Mouse (Mus musculus) left cerebral cortex, postnatal 36 days (tissue): ENCODE data around the gene Mccc1. TPM values are rescaled to one million over a fixed set of nuclear protein-coding genes. Genes with fewer than 3 reads are reported as not detected.

ENCODE experiments used
- DNase-seq, 2 experiments: peaks; one replicate each; pipeline ENCODE4 v3.0.0; 2021 to 2022; ENCODE audit warnings: low spot score in 2 of 2, mixed read lengths in 1 of 2
- intact Hi-C: fragments of 180-260 bp; cut with DNase I; formaldehyde crosslinking; loops from one replicate; pipeline ENCODE4 v1.15.1; 2025
- total RNA-seq, 2 experiments: library from RNA; stranded (reverse); gene quantifications; 2 replicates each; pipeline ENCODE4 v1.2.3; 2021

Gene Mccc1
- total RNA-seq, 2 experiments from 2014 or later, result 26.8 to 46.7 TPM

GRCm38 (mm10) chr3:35929406-35929805, 71.1 kb downstream of the Mccc1 start:
- intact Hi-C loops, result no loop called here
- DNase-seq, result no peak

DNA sequence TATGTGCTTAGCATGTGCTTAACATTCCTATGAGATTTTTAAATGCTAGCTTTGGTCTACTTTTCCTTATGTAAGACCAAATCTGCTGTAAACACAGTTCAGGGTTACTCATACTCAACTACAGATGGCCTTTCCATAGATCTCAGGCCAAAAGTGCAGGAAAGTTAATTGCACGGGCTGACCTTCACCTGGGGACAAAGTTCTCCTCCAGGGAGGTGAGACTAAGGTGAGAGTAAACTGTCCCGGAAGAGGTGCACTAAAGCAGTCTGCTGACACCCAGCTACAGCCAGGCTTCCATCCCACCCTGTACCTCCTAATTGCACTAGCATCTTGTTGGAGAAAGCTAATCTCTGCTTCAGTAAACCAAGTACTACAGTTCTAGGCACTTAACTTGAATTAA, 74.6 kb downstream of the Mccc1 start:
- intact Hi-C loops, result no loop called here
- no peak for DNase-seq

GRCm38 (mm10) chr3:35924007-35924406, 76.5 kb downstream of the Mccc1 start:
- DNase-seq, result no peak
- intact Hi-C loops, result no loop called here

DNA sequence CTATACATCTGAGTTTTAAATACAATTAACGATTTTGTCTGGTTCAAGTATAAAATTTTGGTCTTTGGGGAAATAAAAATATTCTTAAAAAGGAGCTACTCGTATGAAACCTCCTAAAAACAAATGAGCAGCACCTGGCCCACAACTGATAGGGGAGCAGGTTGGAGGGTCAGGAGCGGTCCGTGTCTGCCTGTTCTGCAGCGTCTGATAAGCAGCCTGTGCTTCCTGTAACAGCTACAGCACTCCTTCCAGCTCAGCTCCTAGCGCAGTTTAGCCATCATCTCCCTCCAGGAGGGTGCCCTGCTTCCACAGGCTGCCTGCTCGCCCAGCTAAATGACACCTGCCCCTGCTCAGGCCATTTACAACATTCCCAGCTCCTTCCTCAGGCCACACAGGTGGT, 77.0 kb downstream of the Mccc1 start:
- intact Hi-C loops, result no loop called here
- DNase-seq, result no peak

DNA sequence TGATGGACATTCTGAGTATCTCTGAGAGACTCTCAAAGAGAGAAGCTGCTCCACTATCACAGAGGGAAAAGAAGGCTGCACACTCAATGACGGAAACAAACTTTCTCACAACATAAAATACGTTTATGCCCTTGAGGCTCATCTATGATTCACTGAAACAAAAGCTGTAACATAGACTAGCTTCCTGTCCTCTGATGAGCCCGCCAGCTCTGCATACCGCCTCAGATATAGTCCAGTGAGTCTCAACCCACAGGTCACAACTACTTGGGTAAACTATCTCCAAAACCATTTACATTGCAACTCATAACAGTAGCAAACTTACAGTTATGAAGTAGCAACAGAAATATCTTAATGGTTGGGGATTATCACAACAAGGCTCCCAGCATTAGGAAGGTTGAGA, 78.0 kb downstream of the Mccc1 start:
- intact Hi-C loops, result no loop called here
- no peak for DNase-seq

- intact Hi-C loops, result no loop called here
- DNase-seq, result no peak
Measured at GRCm38 (mm10) chr3:35918229-35918628, 82.2 kb downstream of the Mccc1 start.

Other genes with a start within 250 kb of the Mccc1 start
- gene Atp11b, start 246.6 kb downstream of the Mccc1 start, total RNA-seq, result 100 to 1,000 TPM; 103 to 115 TPM
- gene Dcun1d1, start 63.2 kb downstream of the Mccc1 start, total RNA-seq, result 10 to 100 TPM; 65.6 to 73.5 TPM
- gene Ccdc144b, start 52.9 kb upstream of the Mccc1 start, total RNA-seq, result not detected
- 10 to 100 TPM; 43.8 to 48.4 TPM for gene Acad9, start 65.3 kb upstream of the Mccc1 start, total RNA-seq
- 10 to 100 TPM; 17.1 to 20.4 TPM for gene D3Ertd254e, start 150.3 kb upstream of the Mccc1 start, total RNA-seq
- gene Qrfpr, start 221.6 kb upstream of the Mccc1 start, total RNA-seq, result 1 to 10 TPM; 5.1 to 5.2 TPM